Mouse (Mus musculus): ENCODE data around the gene Ptges3l.
"Not testable (repeated sequence)": the region's sequence is repeated elsewhere in the genome, so short reads cannot be mapped to it uniquely, and the experiment has no call there.

Ptges3l gene

GRCm38 (mm10) chr11:101420148-101420547 lies 5.0 kb downstream of the Ptges3l start:
- DNase-seq (ENCODE audit: low spot score): no peak

- DNase-seq (ENCODE audit: low spot score): no peak
These were observed 5.5 kb downstream of the Ptges3l start for GRCm38 (mm10) chr11:101419610-101420009.

GRCm38 (mm10) chr11:101418991-101419390 lies 6.1 kb downstream of the Ptges3l start:
- peak; percentile 44 for DNase-seq (ENCODE audit: low spot score)

- DNase-seq (ENCODE audit: low spot score): peak; percentile 68
These were observed 7.9 kb downstream of the Ptges3l start, which contains the start of gene Aarsd1 for GRCm38 (mm10) chr11:101417101-101417855. Gene Aarsd1, minus strand, starts transcription at chr11:101417615.

GRCm38 (mm10) chr11:101416433-101417100 lies 8.6 kb downstream of the Ptges3l start:
- no peak for DNase-seq (ENCODE audit: low spot score)

- no peak for DNase-seq (ENCODE audit: low spot score)
These were observed 9.8 kb downstream of the Ptges3l start for GRCm38 (mm10) chr11:101415306-101415705.

- no peak for DNase-seq (ENCODE audit: low spot score)
These were observed 30.0 kb downstream of the Ptges3l start for GRCm38 (mm10) chr11:101395110-101395509.

- no peak for DNase-seq (ENCODE audit: low spot score)
These were observed 43.3 kb downstream of the Ptges3l start for GRCm38 (mm10) chr11:101381817-101382216.

- no peak for DNase-seq (ENCODE audit: low spot score)
These were observed 46.2 kb downstream of the Ptges3l start for GRCm38 (mm10) chr11:101378926-101379325.

GRCm38 (mm10) chr11:101378196-101378595 lies 46.9 kb downstream of the Ptges3l start:
- DNase-seq (ENCODE audit: low spot score): not testable (repeated sequence)

- DNase-seq (ENCODE audit: low spot score): no peak
These were observed 50.7 kb downstream of the Ptges3l start for GRCm38 (mm10) chr11:101374421-101374938.

GRCm38 (mm10) chr11:101370141-101370540 lies 55.0 kb downstream of the Ptges3l start:
- no peak for DNase-seq (ENCODE audit: low spot score)

Measured in left cerebral cortex, adult 11 months (tissue).